Mouse (Mus musculus): ENCODE data around the gene Tmem95.

DNA sequence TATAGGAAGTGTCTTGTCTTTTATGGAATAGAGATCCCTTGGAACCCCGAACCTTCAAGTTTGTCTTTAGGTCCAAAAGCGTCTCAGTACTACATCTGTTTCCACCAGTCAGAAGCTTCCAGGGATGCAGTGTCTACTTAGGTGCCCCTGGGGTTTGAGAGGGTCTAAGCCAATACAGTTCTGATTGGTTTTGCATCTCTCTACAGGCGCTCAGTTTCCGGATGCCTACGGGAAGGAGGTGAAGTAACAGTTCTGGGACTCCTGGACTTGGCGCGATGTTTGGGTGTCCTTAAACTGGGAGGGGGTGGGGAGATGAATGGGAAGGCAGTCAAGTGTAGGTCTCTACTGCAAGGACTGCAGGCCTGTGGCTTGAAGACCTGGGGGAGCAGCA is 39.1 kb downstream of the Tmem95 start:
- TF ChIP-seq CTCF (IDR thresholded peaks at IDR 0.05) = no peak
- no peak for TF ChIP-seq POLR2A (IDR thresholded peaks at IDR 0.05; ENCODE audit: insufficient read depth, low read depth, low read length)
